Mouse (Mus musculus) olfactory bulb, adult 2 months (tissue): ENCODE data around the gene Ube2c. TPM values are rescaled to one million over a fixed set of nuclear protein-coding genes. Genes with fewer than 3 reads are reported as not detected.
"Not testable (repeated sequence)": the region's sequence is repeated elsewhere in the genome, so short reads cannot be mapped to it uniquely, and the experiment has no call there.

ENCODE experiments used
- H3K27ac ChIP-seq: fragments of 200-500 bp; 2 replicates; pipeline ENCODE4 v1.5.1; 2012; ENCODE audit warnings: low read depth, low read length; ENCODE audit not compliant: insufficient read depth
- H3K4me1 ChIP-seq: fragments of 200-500 bp; 2 replicates; pipeline ENCODE4 v1.6.1; 2012; ENCODE audit warnings: low read length; ENCODE audit not compliant: control insufficient read depth, insufficient read depth
- H3K4me3 ChIP-seq: fragments of 200-500 bp; 2 replicates; pipeline ENCODE4 v1.5.1; 2012; ENCODE audit warnings: mild to moderate bottlenecking, low read depth, low read length, moderate library complexity; ENCODE audit not compliant: insufficient read depth
- CTCF ChIP-seq: fragments of 200-500 bp; IDR thresholded peaks from 2 replicates; pipeline ENCODE4 v1.5.1; 2012; ENCODE audit warnings: low read depth, mild to moderate bottlenecking, low read length, moderate library complexity; ENCODE audit not compliant: insufficient read depth
- POLR2A ChIP-seq: fragments of 200-500 bp; IDR thresholded peaks from 2 replicates; pipeline ENCODE4 v1.6.1; 2012; ENCODE audit warnings: mild to moderate bottlenecking, low read depth, low read length, moderate library complexity; ENCODE audit not compliant: insufficient read depth
- WGBS: fragments of 180-500 bp; shearing (Covaris S2); methylation state at CpG from one replicate; pipeline ENCODE4 v1.1.7; 2018; 5-methylcytosine and 5-hydroxymethylcytosine counted together
- polyA plus RNA-seq: library from polyadenylated mRNA; stranded (reverse); fragments of >200 nt; gene quantifications from 2 replicates; pipeline ENCODE4 v1.2.4, GENCODE M21; 2012; ENCODE audit warnings: low replicate concordance; ENCODE audit not compliant: missing spikeins, insufficient read depth, insufficient read length

The Ube2c gene
- polyA plus RNA-seq, 1 experiment: not detected

- TF ChIP-seq CTCF (no peak), POLR2A (no peak)
- WGBS: 77% methylated on average over 18 of the region's 18 CpGs
- no peak overlapping the region for H3K4me3 ChIP-seq
- peaks cover 23% of the 10 kb centered on the region for H3K4me1 ChIP-seq
- H3K27ac ChIP-seq: no peak overlapping the region
Observed at GRCm38 (mm10) chr2:164791841-164792261, 22.2 kb downstream of the Ube2c start.

GRCm38 (mm10) chr2:164792400-164793190, 22.9 kb downstream of the Ube2c start:
- Histone ChIP-seq H3K4me3 (no peak overlapping the region), H3K4me1 (peaks cover 23% of the 10 kb centered on the region), H3K27ac (no peak overlapping the region)
- WGBS: 84% methylated on average over 12 of the region's 12 CpGs
- TF ChIP-seq POLR2A (no peak), CTCF (no peak)

DNA sequence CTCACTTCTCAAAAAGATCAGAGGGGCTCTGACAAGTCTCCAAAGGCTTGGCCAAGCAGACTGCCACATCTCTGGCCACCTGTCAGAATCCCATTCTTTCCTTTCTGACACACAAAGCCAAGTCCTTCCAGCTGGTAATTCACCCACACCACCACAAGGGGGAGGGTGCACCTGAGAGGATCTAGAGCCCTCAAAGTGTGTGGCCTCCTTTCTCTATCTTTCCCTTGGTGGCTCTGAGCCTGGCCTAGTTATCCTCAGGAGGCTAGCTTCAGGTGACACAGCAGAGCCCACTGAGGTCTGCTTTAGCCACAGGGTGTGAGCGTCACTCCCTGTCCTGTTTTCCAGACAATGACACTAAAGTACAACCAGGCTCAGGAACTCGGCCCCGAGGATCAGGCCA, 23.5 kb downstream of the Ube2c start:
- no peak overlapping the region for H3K27ac ChIP-seq
- WGBS: 67% methylated on average over 3 of the region's 3 CpGs
- peaks cover 18% of the 10 kb centered on the region for H3K4me1 ChIP-seq
- no peak overlapping the region for H3K4me3 ChIP-seq
- TF ChIP-seq CTCF (peak; percentile 20; the same call in 1 of the 2 replicates), POLR2A (no peak)

- Histone ChIP-seq H3K27ac (no peak overlapping the region), H3K4me1 (peaks cover 14% of the 10 kb centered on the region), H3K4me3 (no peak overlapping the region)
- WGBS: 82% methylated on average over 2 of the region's 2 CpGs
- no peak for TF ChIP-seq POLR2A
- no peak for TF ChIP-seq CTCF
Observed at GRCm38 (mm10) chr2:164793772-164794171, 24.1 kb downstream of the Ube2c start.

DNA sequence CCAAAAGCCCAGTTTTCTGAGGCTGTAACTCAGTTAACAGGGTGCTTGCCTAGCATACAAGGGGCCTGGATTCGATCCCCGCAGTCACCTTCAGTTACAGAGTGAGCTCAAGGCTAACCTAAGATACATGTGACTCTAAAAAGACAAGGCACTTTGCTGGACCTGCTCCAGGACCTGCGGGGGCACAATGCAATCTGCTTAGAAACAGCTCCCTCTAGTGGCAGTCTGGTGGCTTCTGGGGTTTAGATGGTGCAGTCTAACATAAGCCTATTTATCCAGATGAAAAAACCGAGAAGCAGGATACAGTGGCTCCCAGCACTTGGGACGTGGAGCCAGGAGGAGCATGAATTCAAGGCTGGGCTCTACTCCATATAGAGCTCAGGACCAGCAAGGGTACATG, 24.6 kb downstream of the Ube2c start:
- TF ChIP-seq CTCF (peak; percentile 47; the same call in 1 of the 2 replicates), POLR2A (no peak)
- no peak overlapping the region for H3K4me3 ChIP-seq
- 9% methylated on average over 5 of the region's 5 CpGs for WGBS
- H3K4me1 ChIP-seq: peaks cover 10% of the 10 kb centered on the region
- no peak overlapping the region for H3K27ac ChIP-seq

- WGBS: 75% methylated on average over 4 of the region's 4 CpGs
- TF ChIP-seq POLR2A: no peak
- TF ChIP-seq CTCF: no peak
- H3K4me1 ChIP-seq: peaks cover 10% of the 10 kb centered on the region
- H3K4me3 ChIP-seq: no peak overlapping the region
- no peak overlapping the region for H3K27ac ChIP-seq
Observed at GRCm38 (mm10) chr2:164795868-164796267, 26.2 kb downstream of the Ube2c start.

DNA sequence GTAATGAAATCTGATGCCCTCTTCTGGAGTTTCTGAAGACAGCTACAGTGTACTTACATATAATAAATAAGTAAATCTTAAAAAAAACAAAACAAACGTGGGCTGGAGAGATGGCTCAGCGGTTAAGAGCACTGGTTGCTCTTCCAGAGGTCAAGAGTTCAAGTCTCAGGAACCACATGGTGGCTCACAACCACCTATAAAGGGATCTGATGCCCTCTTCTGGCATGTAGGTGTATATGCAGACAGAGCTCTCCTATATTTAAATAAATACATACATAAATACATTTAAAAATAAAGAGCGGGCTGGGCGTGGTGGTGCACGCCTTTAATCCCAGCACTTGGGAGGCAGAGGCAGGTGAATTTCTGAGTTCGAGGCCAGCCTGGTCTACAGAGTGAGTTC, 28.9 kb downstream of the Ube2c start:
- H3K27ac ChIP-seq, H3K4me1 ChIP-seq, H3K4me3 ChIP-seq: not testable (repeated sequence)
- WGBS: 81% methylated on average over 6 of the region's 6 CpGs

DNA sequence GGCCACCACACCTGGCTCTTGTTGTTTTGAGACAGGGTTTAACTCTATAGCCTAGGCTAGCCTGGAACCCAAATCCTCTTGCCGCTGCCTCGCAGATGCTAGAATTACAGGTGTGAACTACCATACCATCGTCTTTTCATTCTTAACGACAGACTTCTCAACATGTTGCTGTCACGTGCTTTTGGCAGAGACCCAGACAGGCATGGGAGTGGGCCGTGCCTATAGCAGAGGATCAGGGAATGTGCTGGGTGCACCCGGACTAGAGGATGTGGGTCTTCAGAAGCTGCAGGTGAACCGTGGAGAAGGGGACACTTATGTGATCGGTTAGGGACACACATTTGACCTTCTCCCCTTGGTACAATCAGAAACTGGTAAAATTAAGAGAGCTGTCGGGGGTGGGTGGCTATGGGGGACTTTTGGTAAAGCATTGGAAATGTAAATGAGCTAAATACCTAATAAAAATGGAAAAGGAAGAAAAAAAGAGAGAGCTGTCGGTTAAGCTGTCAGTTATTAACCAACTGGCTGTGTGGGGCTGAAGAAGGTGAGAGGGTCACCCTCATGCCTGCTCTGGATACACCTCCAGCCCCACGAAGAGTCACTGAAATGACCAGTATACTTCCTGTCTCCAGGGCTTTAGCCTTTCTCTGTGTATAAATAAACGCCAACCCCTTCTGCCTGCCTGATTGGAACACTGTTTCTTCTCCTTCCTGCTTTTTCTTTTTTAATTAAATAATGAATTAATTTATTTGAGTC, 30.7 kb downstream of the Ube2c start:
- H3K27ac ChIP-seq: no peak overlapping the region
- 89% methylated on average over 13 of the region's 13 CpGs for WGBS
- TF ChIP-seq POLR2A: no peak
- no peak overlapping the region for H3K4me3 ChIP-seq
- H3K4me1 ChIP-seq: peaks cover 13% of the 10 kb centered on the region

- no peak for TF ChIP-seq POLR2A
- TF ChIP-seq CTCF: no peak
- WGBS: 83% methylated on average over 16 of the region's 16 CpGs
- Histone ChIP-seq H3K4me3 (0 out of 2 replicates have a peak overlapping the region, but pooled peaks have one; percentile 6), H3K4me1 (peaks cover 16% of the 10 kb centered on the region), H3K27ac (no peak overlapping the region)
Observed at GRCm38 (mm10) chr2:164803201-164803920, 33.7 kb downstream of the Ube2c start.
